Mouse (Mus musculus) intestine, embryonic 16.5 days (tissue): Measurements from ENCODE around the gene Ildr1. TPM values are rescaled to one million over a fixed set of nuclear protein-coding genes. Genes with fewer than 3 reads are reported as not detected.

Source experiments
- ATAC-seq: fragments of 200-750 bp; cut with Nextera tagmentation; 2 replicates; pipeline ENCODE4 v1.8.0; 2017; ENCODE audit warnings: moderate TSS enrichment, moderate library complexity
- H3K27ac ChIP-seq: fragments of 300-500 bp; sonication (generic); 2 replicates; pipeline ENCODE4 v1.5.1; 2014; ENCODE audit warnings: mild to moderate bottlenecking, low read length
- H3K27me3 ChIP-seq: fragments of 300-500 bp; sonication (generic); replicated peaks from 2 replicates; pipeline ENCODE4 v1.6.1; 2014; ENCODE audit warnings: low read length, control low read depth, mixed read lengths; ENCODE audit not compliant: control insufficient read depth, insufficient read depth
- H3K36me3 ChIP-seq: fragments of 300-500 bp; sonication (generic); 2 replicates; pipeline ENCODE4 v1.6.1; 2014; ENCODE audit warnings: low read length, control low read depth; ENCODE audit not compliant: control insufficient read depth, insufficient read depth
- H3K4me1 ChIP-seq: fragments of 300-500 bp; sonication (generic); 2 replicates; pipeline ENCODE4 v1.6.1; 2014; ENCODE audit warnings: low read length, control low read depth, mixed read lengths; ENCODE audit not compliant: control insufficient read depth, insufficient read depth
- H3K4me2 ChIP-seq: fragments of 300-500 bp; sonication (generic); 2 replicates; pipeline ENCODE4 v1.6.1; 2014; ENCODE audit warnings: low read depth, low read length, control low read depth
- H3K4me3 ChIP-seq: fragments of 300-500 bp; sonication (generic); 2 replicates; pipeline ENCODE4 v1.5.1; 2014; ENCODE audit warnings: mild to moderate bottlenecking, low read length
- H3K9ac ChIP-seq: fragments of 300-500 bp; sonication (generic); 2 replicates; pipeline ENCODE4 v1.6.1; 2014; ENCODE audit warnings: low read depth, low read length
- H3K9me3 ChIP-seq: fragments of 300-500 bp; sonication (generic); 2 replicates; pipeline ENCODE4 v1.6.1; 2016; ENCODE audit warnings: low read length, control low read depth; ENCODE audit not compliant: control insufficient read depth
- WGBS: fragments of 180-500 bp; shearing (Covaris S2); extraction: QIAGEN DNeasy Blood & Tissue Kit; methylation state at CpG from one replicate; pipeline ENCODE4 v1.1.7; 2014; 5-methylcytosine and 5-hydroxymethylcytosine counted together
- polyA plus RNA-seq: library from polyadenylated mRNA; unstranded; fragments of >200 nt; fragmentation: Nextera tagmentation; extraction: Ambion mirVana; gene quantifications from 2 replicates; pipeline ENCODE4 v1.2.1, GENCODE M21; 2015

The Ildr1 gene
- polyA plus RNA-seq, 1 experiment from 2014 or later = 9.0 TPM

GRCm38 (mm10) chr16:36739404-36739930 lies 45.7 kb downstream of the Ildr1 start:
- no peaks in the 10 kb centered on the region for H3K27me3 ChIP-seq
- no peak overlapping the region for H3K4me2 ChIP-seq
- no peak overlapping the region for H3K4me3 ChIP-seq
- no peaks in the 10 kb centered on the region for H3K4me1 ChIP-seq
- no peaks in the 10 kb centered on the region for H3K9me3 ChIP-seq
- H3K36me3 ChIP-seq = no peaks in the 10 kb centered on the region
- H3K27ac ChIP-seq = no peak overlapping the region
- no peak for ATAC-seq
- no peak overlapping the region for H3K9ac ChIP-seq
- WGBS = 21% methylated on average over 4 of the region's 4 CpGs

- no peak overlapping the region for H3K27ac ChIP-seq
- ATAC-seq = no peak
- no peaks in the 10 kb centered on the region for H3K9me3 ChIP-seq
- 63% methylated on average over 8 of the region's 8 CpGs for WGBS
- H3K27me3 ChIP-seq = no peaks in the 10 kb centered on the region
- H3K4me1 ChIP-seq = no peaks in the 10 kb centered on the region
- H3K9ac ChIP-seq = no peak overlapping the region
- H3K4me2 ChIP-seq = no peak overlapping the region
- H3K4me3 ChIP-seq = no peak overlapping the region
- no peaks in the 10 kb centered on the region for H3K36me3 ChIP-seq
These were observed 49.8 kb downstream of the Ildr1 start for GRCm38 (mm10) chr16:36743580-36743979.

- Histone ChIP-seq H3K4me3 (no peak overlapping the region), H3K36me3 (no peaks in the 10 kb centered on the region), H3K27me3 (no peaks in the 10 kb centered on the region), H3K4me2 (no peak overlapping the region), H3K9ac (no peak overlapping the region), H3K27ac (no peak overlapping the region), H3K9me3 (no peaks in the 10 kb centered on the region), H3K4me1 (no peaks in the 10 kb centered on the region)
- ATAC-seq = no peak
- 65% methylated on average over 4 of the region's 4 CpGs for WGBS
These were observed 53.3 kb downstream of the Ildr1 start for GRCm38 (mm10) chr16:36747068-36747467.

GRCm38 (mm10) chr16:36747767-36748166 lies 54.0 kb downstream of the Ildr1 start:
- no peaks in the 10 kb centered on the region for H3K4me1 ChIP-seq
- H3K27ac ChIP-seq = no peak overlapping the region
- no peak for ATAC-seq
- no peak overlapping the region for H3K4me2 ChIP-seq
- 56% methylated on average over 2 of the region's 2 CpGs for WGBS
- H3K9me3 ChIP-seq = no peaks in the 10 kb centered on the region
- no peaks in the 10 kb centered on the region for H3K27me3 ChIP-seq
- no peak overlapping the region for H3K9ac ChIP-seq
- no peaks in the 10 kb centered on the region for H3K36me3 ChIP-seq
- H3K4me3 ChIP-seq = no peak overlapping the region

- 90% methylated on average over 3 of the region's 3 CpGs for WGBS
- Histone ChIP-seq H3K27me3 (no peaks in the 10 kb centered on the region), H3K9ac (no peak overlapping the region), H3K9me3 (no peaks in the 10 kb centered on the region), H3K4me3 (no peak overlapping the region), H3K4me2 (no peak overlapping the region), H3K4me1 (no peaks in the 10 kb centered on the region), H3K36me3 (no peaks in the 10 kb centered on the region), H3K27ac (no peak overlapping the region)
- ATAC-seq = no peak
These were observed 58.2 kb downstream of the Ildr1 start for GRCm38 (mm10) chr16:36751979-36752378.

- peak; percentile 33; the same call in 1 of the 2 replicates for ATAC-seq
- Histone ChIP-seq H3K4me3 (no peak overlapping the region), H3K9ac (no peak overlapping the region), H3K9me3 (no peaks in the 10 kb centered on the region), H3K4me1 (no peaks in the 10 kb centered on the region), H3K4me2 (no peak overlapping the region), H3K27ac (no peak overlapping the region), H3K36me3 (no peaks in the 10 kb centered on the region), H3K27me3 (no peaks in the 10 kb centered on the region)
- WGBS = 68% methylated on average over 8 of the region's 13 CpGs
These were observed 76.5 kb downstream of the Ildr1 start for GRCm38 (mm10) chr16:36770191-36770771.

GRCm38 (mm10) chr16:36770830-36771229 lies 77.1 kb downstream of the Ildr1 start:
- 87% methylated on average over 4 of the region's 4 CpGs for WGBS
- Histone ChIP-seq H3K9me3 (no peaks in the 10 kb centered on the region), H3K4me1 (no peaks in the 10 kb centered on the region), H3K27ac (no peak overlapping the region), H3K36me3 (no peaks in the 10 kb centered on the region), H3K27me3 (no peaks in the 10 kb centered on the region), H3K9ac (no peak overlapping the region), H3K4me2 (no peak overlapping the region), H3K4me3 (no peak overlapping the region)
- ATAC-seq = no peak

- Histone ChIP-seq H3K4me3 (no peak overlapping the region), H3K4me2 (no peak overlapping the region), H3K27me3 (no peaks in the 10 kb centered on the region), H3K4me1 (no peaks in the 10 kb centered on the region), H3K9ac (no peak overlapping the region), H3K27ac (no peak overlapping the region), H3K9me3 (no peaks in the 10 kb centered on the region), H3K36me3 (no peaks in the 10 kb centered on the region)
- no peak for ATAC-seq
- 84% methylated on average over 2 of the region's 2 CpGs for WGBS
These were observed 77.5 kb downstream of the Ildr1 start for GRCm38 (mm10) chr16:36771244-36771643.

- Histone ChIP-seq H3K4me2 (no peak overlapping the region), H3K9me3 (no peaks in the 10 kb centered on the region), H3K4me3 (no peak overlapping the region), H3K4me1 (no peaks in the 10 kb centered on the region), H3K36me3 (no peaks in the 10 kb centered on the region), H3K27ac (no peak overlapping the region), H3K27me3 (no peaks in the 10 kb centered on the region), H3K9ac (no peak overlapping the region)
- WGBS = 90% methylated on average over 3 of the region's 3 CpGs
- ATAC-seq = no peak
These were observed 77.9 kb downstream of the Ildr1 start for GRCm38 (mm10) chr16:36771703-36772102.

GRCm38 (mm10) chr16:36772996-36773395 lies 79.2 kb downstream of the Ildr1 start:
- Histone ChIP-seq H3K9me3 (no peaks in the 10 kb centered on the region), H3K27ac (peak overlapping the region; percentile 28; the same call in 1 of the 2 replicates), H3K4me1 (no peaks in the 10 kb centered on the region), H3K4me3 (no peak overlapping the region), H3K9ac (no peak overlapping the region), H3K36me3 (no peaks in the 10 kb centered on the region), H3K27me3 (no peaks in the 10 kb centered on the region), H3K4me2 (0 out of 2 replicates have a peak overlapping the region, but pooled peaks have one; percentile 22)
- peak; percentile 84 for ATAC-seq
- 67% methylated on average over 5 of the region's 5 CpGs for WGBS
